Mouse (Mus musculus): Measurements from ENCODE around the gene Ncf1.

DNA sequence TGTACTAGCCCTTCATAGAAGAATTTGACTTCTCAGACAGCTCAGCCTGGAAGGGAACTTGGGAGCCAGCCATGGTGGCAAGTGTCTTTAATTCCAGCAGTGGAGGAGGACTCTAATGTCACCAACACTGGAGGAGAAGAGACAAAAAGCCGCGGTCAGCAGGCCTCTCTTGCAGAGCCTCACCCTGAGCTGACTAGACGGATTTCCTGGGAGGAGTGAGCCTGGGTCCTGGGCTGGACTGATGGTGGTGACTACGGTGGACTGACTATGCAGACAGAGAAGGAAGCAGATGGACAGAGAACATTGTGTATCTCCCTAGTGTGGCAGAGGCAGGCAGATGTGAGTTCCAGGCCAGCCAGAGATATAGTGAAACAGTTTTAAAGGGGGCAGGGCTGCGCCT lies 2.0 kb upstream of the Ncf1 start:
- TF ChIP-seq CTCF (IDR thresholded peaks at IDR 0.05; ENCODE audit: borderline replicate concordance, insufficient read depth, low read depth, low read length) (no peak), POLR2A (IDR thresholded peaks at IDR 0.05; ENCODE audit: borderline replicate concordance, insufficient read depth, low read length) (no peak)

Data from cerebellum, adult 2 months (tissue).